Mouse (Mus musculus) mature B cell (primary cell): ENCODE data around the gene 1600015I10Rik.

Experiments used
- in situ Hi-C: fragments of 300-500 bp; cut with MboI; formaldehyde crosslinking; loops from 2 replicates; pipeline ENCODE4 v1.14.3; 2019

Gene 1600015I10Rik

GRCm38 (mm10) chr6:48967868-48968267 lies 38.2 kb downstream of the 1600015I10Rik start:
- in situ Hi-C loops = no loop called here

- in situ Hi-C loops = no loop called here
Measured at GRCm38 (mm10) chr6:48974663-48975062, 45.0 kb downstream of the 1600015I10Rik start, which contains the start of gene Doxl2. Doxl2 (plus strand) TSS chr6:48974963.

GRCm38 (mm10) chr6:48979616-48980015 lies 49.9 kb downstream of the 1600015I10Rik start:
- in situ Hi-C loops = no loop called here

- in situ Hi-C loops = no loop called here
Measured at GRCm38 (mm10) chr6:48982305-48982704, 52.6 kb downstream of the 1600015I10Rik start.
